Mouse (Mus musculus) G1E (cell line): ENCODE measurements around the gene Fam19a2.

ENCODE experiments used
- CTCF ChIP-seq: IDR thresholded peaks from 2 replicates; pipeline ENCODE4 v1.5.1; 2012; ENCODE audit warnings: low read depth, low read length, inconsistent platforms, mixed read lengths
- GATA1 ChIP-seq: IDR thresholded peaks from 2 replicates; pipeline ENCODE4 v1.6.1; 2012; ENCODE audit warnings: borderline replicate concordance, low read length, inconsistent platforms, mixed read lengths
- TAL1 ChIP-seq: conservative IDR thresholded peaks from 2 replicates; pipeline ENCODE4 v1.6.1; 2012; ENCODE audit warnings: low read depth, low read length, inconsistent platforms, mixed read lengths

- TF ChIP-seq CTCF (no peak), GATA1 (no peak), TAL1 (no peak)
These were observed 173.8 kb downstream of the Fam19a2 start for GRCm38 (mm10) chr10:123437576-123437975.
